Mouse (Mus musculus) midbrain, embryonic 15.5 days (tissue): Measurements from ENCODE around the gene Tfb2m. TPM values are rescaled to one million over a fixed set of nuclear protein-coding genes. Genes with fewer than 3 reads are reported as not detected.
"Not testable (repeated sequence)": the region's sequence is repeated elsewhere in the genome, so short reads cannot be mapped to it uniquely, and the experiment has no call there.

ENCODE experiments used
- ATAC-seq: fragments of 200-750 bp; cut with Nextera tagmentation; replicated peaks from 2 replicates; pipeline ENCODE4 v1.8.0; 2017; ENCODE audit warnings: moderate TSS enrichment
- H3K27ac ChIP-seq: fragments of 300-500 bp; sonication (generic); 2 replicates; pipeline ENCODE4 v1.5.1; 2015; ENCODE audit warnings: mild to moderate bottlenecking, inconsistent platforms
- H3K27me3 ChIP-seq: fragments of 300-500 bp; sonication (generic); replicated peaks from 2 replicates; pipeline ENCODE4 v1.6.1; 2015; ENCODE audit warnings: inconsistent platforms
- H3K36me3 ChIP-seq: fragments of 300-500 bp; sonication (generic); replicated peaks from 2 replicates; pipeline ENCODE4 v1.6.1; 2015; ENCODE audit warnings: inconsistent platforms
- H3K4me1 ChIP-seq: fragments of 300-500 bp; sonication (generic); 2 replicates; pipeline ENCODE4 v1.6.1; 2015; ENCODE audit warnings: inconsistent platforms
- H3K4me2 ChIP-seq: fragments of 300-500 bp; sonication (generic); 2 replicates; pipeline ENCODE4 v1.6.1; 2015; ENCODE audit warnings: inconsistent platforms, mild to moderate bottlenecking, moderate library complexity
- H3K4me3 ChIP-seq: fragments of 300-500 bp; sonication (generic); 2 replicates; pipeline ENCODE4 v1.5.1; 2015; ENCODE audit warnings: mild to moderate bottlenecking, inconsistent platforms
- H3K9ac ChIP-seq: fragments of 300-500 bp; sonication (generic); 2 replicates; pipeline ENCODE4 v1.6.1; 2015; ENCODE audit warnings: mild to moderate bottlenecking, inconsistent platforms
- H3K9me3 ChIP-seq: fragments of 300-500 bp; sonication (generic); 2 replicates; pipeline ENCODE4 v1.6.1; 2016; ENCODE audit warnings: inconsistent platforms
- WGBS: fragments of 180-500 bp; shearing (Covaris S2); methylation state at CpG from one replicate; pipeline ENCODE4 v1.1.7; 2015; ENCODE audit warnings: mixed read lengths; 5-methylcytosine and 5-hydroxymethylcytosine counted together
- polyA plus RNA-seq: library from polyadenylated mRNA; unstranded; fragments of >200 nt; fragmentation: Nextera tagmentation; extraction: Ambion mirVana; gene quantifications from 2 replicates; pipeline ENCODE4 v1.2.1, GENCODE M21; 2015

Gene Tfb2m
- 22.7 and 25.8 TPM in 2 replicates for polyA plus RNA-seq

- peak within 1 kb of the TSS; percentile 86 for H3K4me3 ChIP-seq
- H3K27ac ChIP-seq, result peak within 1 kb of the TSS; percentile 95
- not testable (repeated sequence) for H3K36me3 ChIP-seq, H3K27me3 ChIP-seq, H3K9me3 ChIP-seq
- peak within 1 kb of the TSS; percentile 65 for H3K9ac ChIP-seq
- 0% methylated on average over 69 of the region's 69 CpGs for WGBS
- H3K4me1 ChIP-seq, result peaks cover 31% of the 10 kb centered on the region
- H3K4me2 ChIP-seq, result peak within 1 kb of the TSS; percentile 89
- peak; percentile 100 for ATAC-seq
These were observed at the start of gene Tfb2m, which contains the start of gene Cnst for GRCm38 (mm10) chr1:179545768-179546550. TSS of gene Tfb2m (minus strand) at chr1:179546267. TSS of gene Cnst (plus strand) at chr1:179546370.

GRCm38 (mm10) chr1:179592972-179593371 is 46.9 kb upstream of the Tfb2m start:
- Histone ChIP-seq H3K27ac (no peak overlapping the region), H3K9me3 (no peaks in the 10 kb centered on the region), H3K27me3 (no peaks in the 10 kb centered on the region), H3K9ac (no peak overlapping the region), H3K4me3 (no peak overlapping the region), H3K36me3 (peaks cover 5% of the 10 kb centered on the region; the same call in 1 of the 2 replicates), H3K4me1 (peaks cover 3% of the 10 kb centered on the region; the same call in 1 of the 2 replicates), H3K4me2 (no peak overlapping the region)
- ATAC-seq, result no peak
- WGBS, result 74% methylated on average over 7 of the region's 7 CpGs

- Histone ChIP-seq H3K4me3 (no peak overlapping the region), H3K9me3 (no peaks in the 10 kb centered on the region), H3K4me2 (no peak overlapping the region), H3K27me3 (no peaks in the 10 kb centered on the region), H3K4me1 (peaks cover 4% of the 10 kb centered on the region; the same call in 1 of the 2 replicates), H3K36me3 (peaks cover 5% of the 10 kb centered on the region; the same call in 1 of the 2 replicates), H3K9ac (no peak overlapping the region), H3K27ac (no peak overlapping the region)
- ATAC-seq, result no peak
- 74% methylated on average over 2 of the region's 2 CpGs for WGBS
These were observed 46.1 kb upstream of the Tfb2m start for GRCm38 (mm10) chr1:179592143-179592542.

- no peak overlapping the region for H3K4me2 ChIP-seq
- H3K4me3 ChIP-seq, result no peak overlapping the region
- H3K27ac ChIP-seq, result no peak overlapping the region
- peaks cover 5% of the 10 kb centered on the region; the same call in 1 of the 2 replicates for H3K36me3 ChIP-seq
- ATAC-seq, result no peak
- H3K9me3 ChIP-seq, result no peaks in the 10 kb centered on the region
- peaks cover 4% of the 10 kb centered on the region; the same call in 1 of the 2 replicates for H3K4me1 ChIP-seq
- whole genome bisulfite sequencing, result 85% methylated on average over 12 of the region's 12 CpGs
- H3K9ac ChIP-seq, result no peak overlapping the region
- H3K27me3 ChIP-seq, result no peaks in the 10 kb centered on the region
These were observed 45.6 kb upstream of the Tfb2m start for GRCm38 (mm10) chr1:179591639-179592038.

- H3K4me1 ChIP-seq, result peaks cover 4% of the 10 kb centered on the region; the same call in 1 of the 2 replicates
- no peaks in the 10 kb centered on the region for H3K27me3 ChIP-seq
- no peak overlapping the region for H3K4me3 ChIP-seq
- H3K27ac ChIP-seq, result no peak overlapping the region
- H3K9ac ChIP-seq, result no peak overlapping the region
- H3K4me2 ChIP-seq, result no peak overlapping the region
- ATAC-seq, result no peak
- peaks cover 5% of the 10 kb centered on the region; the same call in 1 of the 2 replicates for H3K36me3 ChIP-seq
- no peaks in the 10 kb centered on the region for H3K9me3 ChIP-seq
- 72% methylated on average over 4 of the region's 4 CpGs for WGBS
These were observed 42.2 kb upstream of the Tfb2m start for GRCm38 (mm10) chr1:179588230-179588629.

- no peaks in the 10 kb centered on the region for H3K27me3 ChIP-seq
- no peak overlapping the region for H3K9ac ChIP-seq
- ATAC-seq, result no peak
- H3K9me3 ChIP-seq, result no peaks in the 10 kb centered on the region
- H3K36me3 ChIP-seq, result no peaks in the 10 kb centered on the region
- H3K4me3 ChIP-seq, result no peak overlapping the region
- no peak overlapping the region for H3K4me2 ChIP-seq
- H3K27ac ChIP-seq, result no peak overlapping the region
- WGBS, result 72% methylated on average over 3 of the region's 3 CpGs
- H3K4me1 ChIP-seq, result peaks cover 4% of the 10 kb centered on the region; the same call in 1 of the 2 replicates
These were observed 40.5 kb upstream of the Tfb2m start for GRCm38 (mm10) chr1:179586430-179587095.

- no peaks in the 10 kb centered on the region for H3K27me3 ChIP-seq
- WGBS, result 80% methylated on average over 9 of the region's 9 CpGs
- no peak overlapping the region for H3K4me2 ChIP-seq
- no peak overlapping the region for H3K27ac ChIP-seq
- H3K9ac ChIP-seq, result no peak overlapping the region
- no peak for ATAC-seq
- H3K4me1 ChIP-seq, result peaks cover 4% of the 10 kb centered on the region; the same call in 1 of the 2 replicates
- no peak overlapping the region for H3K4me3 ChIP-seq
- H3K36me3 ChIP-seq, result no peaks in the 10 kb centered on the region
- H3K9me3 ChIP-seq, result no peaks in the 10 kb centered on the region
These were observed 39.6 kb upstream of the Tfb2m start for GRCm38 (mm10) chr1:179585646-179586045.

GRCm38 (mm10) chr1:179584220-179584619 is 38.2 kb upstream of the Tfb2m start:
- no peak overlapping the region for H3K9ac ChIP-seq

GRCm38 (mm10) chr1:179583090-179583489 is 37.0 kb upstream of the Tfb2m start:
- H3K4me2 ChIP-seq, result no peak overlapping the region
- H3K9me3 ChIP-seq, result no peaks in the 10 kb centered on the region
- H3K27ac ChIP-seq, result no peak overlapping the region
- no peak overlapping the region for H3K4me3 ChIP-seq
- peaks cover 2% of the 10 kb centered on the region; the same call in 1 of the 2 replicates for H3K4me1 ChIP-seq
- H3K27me3 ChIP-seq, result no peaks in the 10 kb centered on the region
- no peaks in the 10 kb centered on the region for H3K36me3 ChIP-seq
- WGBS, result 96% methylated on average over 3 of the region's 3 CpGs
- no peak for ATAC-seq
- no peak overlapping the region for H3K9ac ChIP-seq

More at GRCm38 (mm10) chr1:179584220-179584619, 38.2 kb upstream of the Tfb2m start:
- Histone ChIP-seq H3K27me3 (no peaks in the 10 kb centered on the region), H3K36me3 (no peaks in the 10 kb centered on the region), H3K4me3 (no peak overlapping the region), H3K9me3 (no peaks in the 10 kb centered on the region), H3K27ac (no peak overlapping the region), H3K4me2 (no peak overlapping the region), H3K4me1 (peaks cover 4% of the 10 kb centered on the region; the same call in 1 of the 2 replicates)
- ATAC-seq, result no peak
- WGBS, result 90% methylated on average over 4 of the region's 4 CpGs

GRCm38 (mm10) chr1:179582021-179582433 is 36.0 kb upstream of the Tfb2m start:
- H3K27ac ChIP-seq, result no peak overlapping the region
- no peaks in the 10 kb centered on the region for H3K36me3 ChIP-seq
- no peak overlapping the region for H3K9ac ChIP-seq
- H3K4me1 ChIP-seq, result no peaks in the 10 kb centered on the region
- H3K4me3 ChIP-seq, result no peak overlapping the region
- ATAC-seq, result no peak
- H3K4me2 ChIP-seq, result no peak overlapping the region
- WGBS, result 73% methylated on average over 6 of the region's 6 CpGs
- no peaks in the 10 kb centered on the region for H3K9me3 ChIP-seq
- no peaks in the 10 kb centered on the region for H3K27me3 ChIP-seq

GRCm38 (mm10) chr1:179581422-179581821 is 35.4 kb upstream of the Tfb2m start:
- H3K27ac ChIP-seq, result no peak overlapping the region
- no peaks in the 10 kb centered on the region for H3K27me3 ChIP-seq
- H3K9me3 ChIP-seq, result no peaks in the 10 kb centered on the region
- H3K4me3 ChIP-seq, result no peak overlapping the region
- no peaks in the 10 kb centered on the region for H3K4me1 ChIP-seq
- no peak for ATAC-seq
- whole genome bisulfite sequencing, result 88% methylated on average over 10 of the region's 10 CpGs
- H3K9ac ChIP-seq, result no peak overlapping the region
- no peaks in the 10 kb centered on the region for H3K36me3 ChIP-seq
- no peak overlapping the region for H3K4me2 ChIP-seq

- no peaks in the 10 kb centered on the region for H3K36me3 ChIP-seq
- no peak overlapping the region for H3K27ac ChIP-seq
- H3K27me3 ChIP-seq, result no peaks in the 10 kb centered on the region
- WGBS, result 87% methylated on average over 8 of the region's 8 CpGs
- no peak for ATAC-seq
- H3K4me2 ChIP-seq, result no peak overlapping the region
- H3K4me1 ChIP-seq, result no peaks in the 10 kb centered on the region
- H3K9ac ChIP-seq, result no peak overlapping the region
- H3K9me3 ChIP-seq, result no peaks in the 10 kb centered on the region
- no peak overlapping the region for H3K4me3 ChIP-seq
These were observed 34.1 kb upstream of the Tfb2m start for GRCm38 (mm10) chr1:179580200-179580599.
